Mouse (Mus musculus): ENCODE data around the gene Atp2b4. TPM values are rescaled to one million over a fixed set of nuclear protein-coding genes. Genes with fewer than 3 reads are reported as not detected.
A peak's percentile ranks its signal among the peaks of the same experiment; 100 is the strongest.

The Atp2b4 gene
- polyA plus RNA-seq, 1 experiment from 2014 or later: 13.5 TPM

- Histone ChIP-seq H3K4me1 (replicated peaks; ENCODE audit: control insufficient read depth, insufficient read depth) (no peaks in the 10 kb centered on the region), H3K27me3 (ENCODE audit: control insufficient read depth, insufficient read depth, low read length) (no peaks in the 10 kb centered on the region), H3K36me3 (ENCODE audit: control insufficient read depth, insufficient read depth, low read length) (no peaks in the 10 kb centered on the region), H3K9ac (ENCODE audit: low read length) (no peak overlapping the region), H3K27ac (replicated peaks) (no peak overlapping the region), H3K4me2 (replicated peaks; ENCODE audit: low read depth) (no peak overlapping the region), H3K9me3 (ENCODE audit: control insufficient read depth, low read length) (no peaks in the 10 kb centered on the region), H3K4me3 (ENCODE audit: low read depth, low read length) (no peak overlapping the region)
- WGBS: 71% methylated on average over 3 of the region's 3 CpGs
- no peak for ATAC-seq (ENCODE audit: low FRiP score, low TSS enrichment)
- no peak for DNase-seq (ENCODE audit: low spot score)
- TF ChIP-seq CTCF (IDR thresholded peaks at IDR 0.05; ENCODE audit: low read depth): no peak
- TF ChIP-seq EP300 (optimal IDR thresholded peaks at IDR 0.05): no peak
Observed at GRCm38 (mm10) chr1:133751621-133752020, 49.2 kb downstream of the Atp2b4 start.

- Histone ChIP-seq H3K4me3 (ENCODE audit: low read depth, low read length) (no peak overlapping the region), H3K27me3 (ENCODE audit: control insufficient read depth, insufficient read depth, low read length) (no peaks in the 10 kb centered on the region), H3K4me1 (replicated peaks; ENCODE audit: control insufficient read depth, insufficient read depth) (0 out of 2 replicates have a peak, but pooled peaks cover 5% of the 10 kb centered on the region), H3K27ac (replicated peaks) (no peak overlapping the region), H3K9ac (ENCODE audit: low read length) (no peak overlapping the region), H3K36me3 (ENCODE audit: control insufficient read depth, insufficient read depth, low read length) (no peaks in the 10 kb centered on the region), H3K9me3 (ENCODE audit: control insufficient read depth, low read length) (no peaks in the 10 kb centered on the region), H3K4me2 (replicated peaks; ENCODE audit: low read depth) (no peak overlapping the region)
- no peak for TF ChIP-seq EP300 (optimal IDR thresholded peaks at IDR 0.05)
- no peak for TF ChIP-seq CTCF (IDR thresholded peaks at IDR 0.05; ENCODE audit: low read depth)
- no peak for DNase-seq (ENCODE audit: low spot score)
- no peak for ATAC-seq (ENCODE audit: low FRiP score, low TSS enrichment)
- WGBS: 58% methylated on average over 4 of the region's 4 CpGs
Observed at GRCm38 (mm10) chr1:133749954-133750353, 50.9 kb downstream of the Atp2b4 start.

GRCm38 (mm10) chr1:133745078-133745495 is 55.8 kb downstream of the Atp2b4 start:
- 19% methylated on average over 9 of the region's 9 CpGs for WGBS
- peak overlapping the region; percentile 84 for H3K27ac ChIP-seq (replicated peaks)
- no peaks in the 10 kb centered on the region for H3K27me3 ChIP-seq (ENCODE audit: control insufficient read depth, insufficient read depth, low read length)
- TF ChIP-seq CTCF (IDR thresholded peaks at IDR 0.05; ENCODE audit: low read depth) (no peak), EP300 (optimal IDR thresholded peaks at IDR 0.05) (no peak)
- no peaks in the 10 kb centered on the region for H3K36me3 ChIP-seq (ENCODE audit: control insufficient read depth, insufficient read depth, low read length)
- no peaks in the 10 kb centered on the region for H3K9me3 ChIP-seq (ENCODE audit: control insufficient read depth, low read length)
- 0 out of 2 replicates have a peak overlapping the region, but pooled peaks have one; percentile 14 for H3K4me2 ChIP-seq (replicated peaks; ENCODE audit: low read depth)
- peak; percentile 66; the same call in 1 of the 2 replicates for ATAC-seq (ENCODE audit: low FRiP score, low TSS enrichment)
- H3K4me1 ChIP-seq (replicated peaks; ENCODE audit: control insufficient read depth, insufficient read depth): peaks cover 10% of the 10 kb centered on the region
- peak overlapping the region; percentile 38; the same call in 1 of the 2 replicates for H3K9ac ChIP-seq (ENCODE audit: low read length)
- no peak overlapping the region for H3K4me3 ChIP-seq (ENCODE audit: low read depth, low read length)
- DNase-seq (ENCODE audit: low spot score): no peak

- no peaks in the 10 kb centered on the region for H3K36me3 ChIP-seq (ENCODE audit: control insufficient read depth, insufficient read depth, low read length)
- no peak overlapping the region for H3K4me3 ChIP-seq (ENCODE audit: low read depth, low read length)
- H3K27ac ChIP-seq (replicated peaks): peak overlapping the region; percentile 84
- DNase-seq (ENCODE audit: low spot score) (peak; percentile 46), ATAC-seq (ENCODE audit: low FRiP score, low TSS enrichment) (peak; percentile 63; the same call in 1 of the 2 replicates)
- peak overlapping the region; percentile 38; the same call in 1 of the 2 replicates for H3K9ac ChIP-seq (ENCODE audit: low read length)
- no peaks in the 10 kb centered on the region for H3K27me3 ChIP-seq (ENCODE audit: control insufficient read depth, insufficient read depth, low read length)
- 0 out of 2 replicates have a peak overlapping the region, but pooled peaks have one; percentile 14 for H3K4me2 ChIP-seq (replicated peaks; ENCODE audit: low read depth)
- TF ChIP-seq EP300 (optimal IDR thresholded peaks at IDR 0.05) (no peak), CTCF (IDR thresholded peaks at IDR 0.05; ENCODE audit: low read depth) (no peak)
- 26% methylated on average over 4 of the region's 4 CpGs for WGBS
- H3K9me3 ChIP-seq (ENCODE audit: control insufficient read depth, low read length): no peaks in the 10 kb centered on the region
- peaks cover 10% of the 10 kb centered on the region for H3K4me1 ChIP-seq (replicated peaks; ENCODE audit: control insufficient read depth, insufficient read depth)
Observed at GRCm38 (mm10) chr1:133744609-133745008, 56.2 kb downstream of the Atp2b4 start.

GRCm38 (mm10) chr1:133742517-133742916 is 58.3 kb downstream of the Atp2b4 start:
- Histone ChIP-seq H3K9ac (ENCODE audit: low read length) (0 out of 2 replicates have a peak overlapping the region, but pooled peaks have one; percentile 35), H3K27me3 (ENCODE audit: control insufficient read depth, insufficient read depth, low read length) (no peaks in the 10 kb centered on the region), H3K4me3 (ENCODE audit: low read depth, low read length) (no peak overlapping the region), H3K36me3 (ENCODE audit: control insufficient read depth, insufficient read depth, low read length) (no peaks in the 10 kb centered on the region), H3K4me1 (replicated peaks; ENCODE audit: control insufficient read depth, insufficient read depth) (peaks cover 10% of the 10 kb centered on the region), H3K9me3 (ENCODE audit: control insufficient read depth, low read length) (no peaks in the 10 kb centered on the region), H3K4me2 (replicated peaks; ENCODE audit: low read depth) (no peak overlapping the region), H3K27ac (replicated peaks) (peak overlapping the region; percentile 73)
- TF ChIP-seq CTCF (IDR thresholded peaks at IDR 0.05; ENCODE audit: low read depth) (no peak), EP300 (optimal IDR thresholded peaks at IDR 0.05) (no peak)
- WGBS: 43% methylated on average over 8 of the region's 8 CpGs
- DNase-seq (ENCODE audit: low spot score) (no peak), ATAC-seq (ENCODE audit: low FRiP score, low TSS enrichment) (no peak)

- H3K4me3 ChIP-seq (ENCODE audit: low read depth, low read length): no peak overlapping the region
- H3K4me1 ChIP-seq (replicated peaks; ENCODE audit: control insufficient read depth, insufficient read depth): peaks cover 10% of the 10 kb centered on the region
- peak overlapping the region; percentile 73; the same call in 1 of the 2 replicates for H3K27ac ChIP-seq (replicated peaks)
- no peaks in the 10 kb centered on the region for H3K36me3 ChIP-seq (ENCODE audit: control insufficient read depth, insufficient read depth, low read length)
- no peak overlapping the region for H3K4me2 ChIP-seq (replicated peaks; ENCODE audit: low read depth)
- DNase-seq (ENCODE audit: low spot score) (no peak), ATAC-seq (ENCODE audit: low FRiP score, low TSS enrichment) (no peak)
- H3K27me3 ChIP-seq (ENCODE audit: control insufficient read depth, insufficient read depth, low read length): no peaks in the 10 kb centered on the region
- no peaks in the 10 kb centered on the region for H3K9me3 ChIP-seq (ENCODE audit: control insufficient read depth, low read length)
- 45% methylated on average over 11 of the region's 11 CpGs for WGBS
- 0 out of 2 replicates have a peak overlapping the region, but pooled peaks have one; percentile 35 for H3K9ac ChIP-seq (ENCODE audit: low read length)
- no peak for TF ChIP-seq EP300 (optimal IDR thresholded peaks at IDR 0.05)
- no peak for TF ChIP-seq CTCF (IDR thresholded peaks at IDR 0.05; ENCODE audit: low read depth)
Observed at GRCm38 (mm10) chr1:133741881-133742434, 58.9 kb downstream of the Atp2b4 start.
